Mouse (Mus musculus) stomach, postnatal 0 days (tissue): ENCODE measurements at regions not wholly inside any gene's neighbourhood (a gene's known extent, or its start where the extent isn't known, plus 50 kb on each side); places are given as distances from the start of the nearest gene placed in this dataset.
A peak's percentile ranks its signal among the peaks of the same experiment; 100 is the strongest.

Experiments used
- ATAC-seq: fragments of 200-750 bp; cut with Nextera tagmentation; 2 replicates; pipeline ENCODE4 v1.8.0; 2017; ENCODE audit not compliant: low FRiP score, low TSS enrichment
- DNase-seq: peaks from one replicate; pipeline ENCODE4 v3.0.0-alpha.2; 2016; ENCODE audit warnings: low spot score
- H3K27ac ChIP-seq: fragments of 300-500 bp; sonication (generic); replicated peaks from 2 replicates; pipeline ENCODE4 v1.5.1; 2014; ENCODE audit warnings: mild to moderate bottlenecking, control low read depth
- H3K27me3 ChIP-seq: fragments of 300-500 bp; sonication (generic); 2 replicates; pipeline ENCODE4 v1.6.1; 2014; ENCODE audit warnings: low read length; ENCODE audit not compliant: control insufficient read depth, insufficient read depth
- H3K36me3 ChIP-seq: fragments of 300-500 bp; sonication (generic); 2 replicates; pipeline ENCODE4 v1.6.1; 2014; ENCODE audit warnings: low read length, mixed read lengths; ENCODE audit not compliant: control insufficient read depth, insufficient read depth
- H3K4me1 ChIP-seq: fragments of 300-500 bp; sonication (generic); replicated peaks from 2 replicates; pipeline ENCODE4 v1.6.1; 2014; ENCODE audit warnings: antibody characterized with exemption; ENCODE audit not compliant: control insufficient read depth, insufficient read depth
- H3K4me2 ChIP-seq: fragments of 300-500 bp; sonication (generic); replicated peaks from 2 replicates; pipeline ENCODE4 v1.6.1; 2014; ENCODE audit warnings: low read depth, mild to moderate bottlenecking, control low read depth, moderate library complexity
- H3K4me3 ChIP-seq: fragments of 300-500 bp; sonication (generic); 2 replicates; pipeline ENCODE4 v1.5.1; 2014; ENCODE audit warnings: low read depth, low read length, control low read depth
- H3K9ac ChIP-seq: fragments of 300-500 bp; sonication (generic); 2 replicates; pipeline ENCODE4 v1.6.1; 2014; ENCODE audit warnings: mild to moderate bottlenecking, low read length, control low read depth, mixed read lengths
- H3K9me3 ChIP-seq: fragments of 300-500 bp; sonication (generic); 2 replicates; pipeline ENCODE4 v1.6.1; 2016; ENCODE audit warnings: low read length; ENCODE audit not compliant: control insufficient read depth
- CTCF ChIP-seq: IDR thresholded peaks from 2 replicates; pipeline ENCODE4 v1.5.1; 2016; ENCODE audit warnings: antibody characterized with exemption, low read depth, mild to moderate bottlenecking, moderate library complexity
- EP300 ChIP-seq: optimal IDR thresholded peaks from 2 replicates; pipeline ENCODE3; 2016; ENCODE audit warnings: antibody characterized with exemption
- WGBS: fragments of 180-500 bp; shearing (Covaris S2); extraction: QIAGEN DNeasy Blood & Tissue Kit; methylation state at CpG from one replicate; pipeline ENCODE4 v1.1.7; 2014; 5-methylcytosine and 5-hydroxymethylcytosine counted together

GRCm38 (mm10) chr6:52078530-52079340, 66.4 kb upstream of the Skap2 start:
- H3K4me2 ChIP-seq, result no peak overlapping the region; the same call in 1 of the 2 replicates
- WGBS, result 46% methylated on average over 12 of the region's 12 CpGs

GRCm38 (mm10) chr6:52076179-52076932, 64.0 kb upstream of the Skap2 start:
- no peaks in the 10 kb centered on the region for H3K9me3 ChIP-seq
- TF ChIP-seq EP300 (no peak), CTCF (no peak)
- DNase-seq, result no peak
- no peak overlapping the region for H3K27ac ChIP-seq
- no peak overlapping the region for H3K9ac ChIP-seq
- no peaks in the 10 kb centered on the region for H3K36me3 ChIP-seq
- no peak overlapping the region for H3K4me3 ChIP-seq
- 42% methylated on average over 15 of the region's 15 CpGs for WGBS
- no peaks in the 10 kb centered on the region for H3K27me3 ChIP-seq
- no peaks in the 10 kb centered on the region for H3K4me1 ChIP-seq
- no peak for ATAC-seq
- peak overlapping the region; percentile 24; the same call in 1 of the 2 replicates for H3K4me2 ChIP-seq

More at GRCm38 (mm10) chr6:52078530-52079340, 66.4 kb upstream of the Skap2 start:
- Histone ChIP-seq H3K4me1 (no peaks in the 10 kb centered on the region), H3K27ac (no peak overlapping the region), H3K27me3 (no peaks in the 10 kb centered on the region), H3K9me3 (no peaks in the 10 kb centered on the region), H3K36me3 (no peaks in the 10 kb centered on the region), H3K9ac (no peak overlapping the region), H3K4me3 (no peak overlapping the region)
- TF ChIP-seq CTCF, result no peak
- no peak for TF ChIP-seq EP300
- ATAC-seq (no peak), DNase-seq (no peak)

DNA sequence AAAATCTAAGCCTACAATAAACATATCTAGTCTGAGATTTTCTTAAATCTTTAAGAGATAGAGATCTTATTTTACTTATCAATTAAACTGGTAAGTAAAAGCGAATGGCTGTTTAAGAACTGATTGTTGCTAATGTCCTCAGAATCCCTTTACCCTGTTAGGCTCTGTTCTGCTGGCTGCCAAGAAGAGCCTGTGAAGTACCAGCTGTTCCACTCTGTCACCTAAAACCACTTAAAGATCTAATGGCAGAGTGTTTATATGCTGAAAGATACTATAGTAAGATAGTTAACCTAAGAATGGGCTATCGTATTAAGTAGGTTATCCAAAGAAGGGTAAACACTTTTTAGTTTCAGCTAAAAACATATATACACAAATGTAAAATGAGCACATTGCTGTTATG, 62.6 kb upstream of the Skap2 start:
- H3K36me3 ChIP-seq, result no peaks in the 10 kb centered on the region
- no peaks in the 10 kb centered on the region for H3K9me3 ChIP-seq
- ATAC-seq (no peak), DNase-seq (no peak)
- H3K9ac ChIP-seq, result no peak overlapping the region
- WGBS, result 66% methylated on average over 2 of the region's 2 CpGs
- H3K27ac ChIP-seq, result no peak overlapping the region
- H3K4me2 ChIP-seq, result no peak overlapping the region
- no peaks in the 10 kb centered on the region for H3K4me1 ChIP-seq
- TF ChIP-seq CTCF (no peak), EP300 (no peak)
- H3K4me3 ChIP-seq, result no peak overlapping the region
- H3K27me3 ChIP-seq, result no peaks in the 10 kb centered on the region

DNA sequence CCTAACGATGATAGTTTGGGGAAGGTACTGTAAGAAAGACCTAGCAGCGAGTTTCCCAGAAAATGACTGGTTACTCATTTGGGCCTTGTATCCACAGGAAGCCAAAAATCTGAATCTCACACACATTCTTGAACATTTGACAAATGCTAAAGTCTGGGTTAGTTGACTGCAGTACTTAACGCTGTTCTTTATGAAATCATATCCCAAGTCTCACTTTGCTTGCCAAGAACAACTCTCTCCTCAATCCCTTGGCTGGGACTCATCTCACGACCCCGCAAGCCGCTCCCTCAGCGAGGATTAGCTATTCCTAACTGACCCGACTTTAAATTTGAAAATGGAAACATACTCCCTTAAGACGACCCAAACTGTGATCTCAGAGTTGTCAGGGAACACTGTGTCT, 54.8 kb upstream of the Skap2 start:
- 35% methylated on average over 9 of the region's 9 CpGs for WGBS
- Histone ChIP-seq H3K9me3 (no peaks in the 10 kb centered on the region), H3K27ac (no peak overlapping the region), H3K27me3 (no peaks in the 10 kb centered on the region), H3K4me3 (no peak overlapping the region), H3K36me3 (no peaks in the 10 kb centered on the region), H3K4me2 (no peak overlapping the region), H3K4me1 (no peaks in the 10 kb centered on the region), H3K9ac (no peak overlapping the region)
- DNase-seq (no peak), ATAC-seq (no peak; the same call in 1 of the 2 replicates)
- TF ChIP-seq EP300, result no peak
- TF ChIP-seq CTCF, result no peak

DNA sequence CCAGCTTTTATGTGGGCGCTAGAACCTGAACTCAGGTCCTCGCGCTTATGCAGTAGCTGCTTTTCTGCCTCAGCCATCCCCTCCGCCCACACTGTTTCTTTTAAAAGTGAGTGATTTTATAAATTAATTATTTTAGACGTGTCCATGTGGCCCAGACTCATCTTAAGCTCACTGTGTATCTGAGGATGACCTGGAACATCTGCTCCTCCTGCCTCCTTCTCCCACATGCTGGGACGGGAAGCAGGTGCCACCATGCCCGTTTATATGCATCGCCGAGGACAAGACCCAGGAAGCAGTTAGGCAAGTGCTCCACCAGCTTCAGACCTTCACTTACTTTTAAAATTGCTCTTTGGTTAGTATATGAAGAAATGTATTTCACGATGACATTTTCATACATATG, 53.3 kb upstream of the Skap2 start:
- Histone ChIP-seq H3K4me2 (no peak overlapping the region), H3K9ac (no peak overlapping the region), H3K4me3 (no peak overlapping the region), H3K27ac (no peak overlapping the region), H3K4me1 (no peaks in the 10 kb centered on the region), H3K27me3 (no peaks in the 10 kb centered on the region), H3K36me3 (no peaks in the 10 kb centered on the region), H3K9me3 (no peaks in the 10 kb centered on the region)
- TF ChIP-seq CTCF (no peak), EP300 (no peak)
- 89% methylated on average over 10 of the region's 10 CpGs for WGBS
- ATAC-seq, result no peak
- DNase-seq, result no peak
